Mouse (Mus musculus): ENCODE measurements around the gene Ccdc137. TPM values are rescaled to one million over a fixed set of nuclear protein-coding genes. Genes with fewer than 3 reads are reported as not detected.

Ccdc137 gene
- total RNA-seq, 1 experiment from 2014 or later = 25.2 TPM

- no peak for ATAC-seq (replicated peaks; ENCODE audit: insufficient number of reproducible peaks, low FRiP score, low TSS enrichment, poor library complexity, severe bottlenecking)
Measured at GRCm38 (mm10) chr11:120492878-120493203, 34.9 kb downstream of the Ccdc137 start.

- ATAC-seq (replicated peaks; ENCODE audit: insufficient number of reproducible peaks, low FRiP score, low TSS enrichment, poor library complexity, severe bottlenecking) = no peak
Measured at GRCm38 (mm10) chr11:120493351-120493750, 35.4 kb downstream of the Ccdc137 start.

- ATAC-seq (replicated peaks; ENCODE audit: insufficient number of reproducible peaks, low FRiP score, low TSS enrichment, poor library complexity, severe bottlenecking) = no peak
Measured at GRCm38 (mm10) chr11:120493911-120494310, 36.0 kb downstream of the Ccdc137 start.

GRCm38 (mm10) chr11:120497436-120497835, 39.5 kb downstream of the Ccdc137 start:
- ATAC-seq (replicated peaks; ENCODE audit: insufficient number of reproducible peaks, low FRiP score, low TSS enrichment, poor library complexity, severe bottlenecking) = no peak

- no peak for ATAC-seq (replicated peaks; ENCODE audit: insufficient number of reproducible peaks, low FRiP score, low TSS enrichment, poor library complexity, severe bottlenecking)
Measured at GRCm38 (mm10) chr11:120498226-120498625, 40.3 kb downstream of the Ccdc137 start.

GRCm38 (mm10) chr11:120498891-120499290, 41.0 kb downstream of the Ccdc137 start:
- no peak for ATAC-seq (replicated peaks; ENCODE audit: insufficient number of reproducible peaks, low FRiP score, low TSS enrichment, poor library complexity, severe bottlenecking)

- ATAC-seq (replicated peaks; ENCODE audit: insufficient number of reproducible peaks, low FRiP score, low TSS enrichment, poor library complexity, severe bottlenecking) = no peak
Measured at GRCm38 (mm10) chr11:120499894-120500293, 42.0 kb downstream of the Ccdc137 start.

- no peak for ATAC-seq (replicated peaks; ENCODE audit: insufficient number of reproducible peaks, low FRiP score, low TSS enrichment, poor library complexity, severe bottlenecking)
Measured at GRCm38 (mm10) chr11:120500357-120500756, 42.4 kb downstream of the Ccdc137 start.

- ATAC-seq (replicated peaks; ENCODE audit: insufficient number of reproducible peaks, low FRiP score, low TSS enrichment, poor library complexity, severe bottlenecking) = no peak
Measured at GRCm38 (mm10) chr11:120501018-120501417, 43.1 kb downstream of the Ccdc137 start.

GRCm38 (mm10) chr11:120501701-120502100, 43.8 kb downstream of the Ccdc137 start:
- ATAC-seq (replicated peaks; ENCODE audit: insufficient number of reproducible peaks, low FRiP score, low TSS enrichment, poor library complexity, severe bottlenecking) = no peak

- no peak for ATAC-seq (replicated peaks; ENCODE audit: insufficient number of reproducible peaks, low FRiP score, low TSS enrichment, poor library complexity, severe bottlenecking)
Measured at GRCm38 (mm10) chr11:120505661-120506060, 47.7 kb downstream of the Ccdc137 start.

GRCm38 (mm10) chr11:120506899-120507298, 49.0 kb downstream of the Ccdc137 start:
- no peak for ATAC-seq (replicated peaks; ENCODE audit: insufficient number of reproducible peaks, low FRiP score, low TSS enrichment, poor library complexity, severe bottlenecking)

GRCm38 (mm10) chr11:120507611-120508289, 49.8 kb downstream of the Ccdc137 start:
- ATAC-seq (replicated peaks; ENCODE audit: insufficient number of reproducible peaks, low FRiP score, low TSS enrichment, poor library complexity, severe bottlenecking) = no peak

- ATAC-seq (replicated peaks; ENCODE audit: insufficient number of reproducible peaks, low FRiP score, low TSS enrichment, poor library complexity, severe bottlenecking) = no peak
Measured at GRCm38 (mm10) chr11:120508290-120508870, 50.5 kb downstream of the Ccdc137 start.

GRCm38 (mm10) chr11:120509940-120510339, 52.0 kb downstream of the Ccdc137 start:
- no peak for ATAC-seq (replicated peaks; ENCODE audit: insufficient number of reproducible peaks, low FRiP score, low TSS enrichment, poor library complexity, severe bottlenecking)

- ATAC-seq (replicated peaks; ENCODE audit: insufficient number of reproducible peaks, low FRiP score, low TSS enrichment, poor library complexity, severe bottlenecking) = peak; percentile 28; the same call in 1 of the 2 replicates
Measured at GRCm38 (mm10) chr11:120510375-120511030, 52.6 kb downstream of the Ccdc137 start.

GRCm38 (mm10) chr11:120512790-120513453, 55.0 kb downstream of the Ccdc137 start:
- ATAC-seq (replicated peaks; ENCODE audit: insufficient number of reproducible peaks, low FRiP score, low TSS enrichment, poor library complexity, severe bottlenecking) = no peak

All from monocyte, adult 5-6 weeks (primary cell).